Mouse (Mus musculus): ENCODE data around the gene Astn1. TPM values are rescaled to one million over a fixed set of nuclear protein-coding genes. Genes with fewer than 3 reads are reported as not detected.

The Astn1 gene
- polyA plus RNA-seq, 1 experiment from 2014 or later = 1.0 TPM

DNA sequence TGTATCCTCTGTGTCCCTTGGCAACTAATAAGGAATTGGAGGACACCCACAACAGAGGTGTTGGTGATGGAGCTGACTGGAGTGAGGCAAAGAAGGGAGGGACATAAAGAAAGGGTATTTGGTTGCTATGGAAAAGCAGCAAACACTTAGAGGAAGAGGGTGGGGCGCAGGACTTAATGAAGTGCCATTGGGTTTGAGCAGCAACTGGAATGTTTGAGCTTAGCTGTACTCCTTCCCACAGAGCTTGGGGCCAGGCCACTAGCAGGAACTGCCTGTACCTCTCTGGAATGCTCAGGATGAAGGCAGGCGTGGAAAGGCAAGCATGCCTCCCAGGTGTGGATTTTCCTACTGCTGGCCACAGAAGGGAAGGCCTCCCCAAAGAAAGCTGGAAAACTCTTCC is 337.2 kb downstream of the Astn1 start:
- Histone ChIP-seq H3K9ac (ENCODE audit: low read length) (no peak overlapping the region), H3K9me3 (ENCODE audit: control insufficient read depth, low read length) (no peaks in the 10 kb centered on the region), H3K27ac (replicated peaks in 1 of 2; ENCODE audit: control insufficient read depth in 1 of 2, insufficient read depth in 1 of 2, low read depth in 2 of 2, low read length in 2 of 2) (no peak overlapping the region), H3K4me2 (ENCODE audit: low read length) (no peak overlapping the region), H3K36me3 (ENCODE audit: control insufficient read depth, insufficient read depth, low read length) (no peaks in the 10 kb centered on the region), H3K4me3 (ENCODE audit: control insufficient read depth in 1 of 2, insufficient read depth in 1 of 2, low read depth in 1 of 2, low read length in 2 of 2) (no peak overlapping the region), H3K27me3 (ENCODE audit: control insufficient read depth, insufficient read depth, low read length) (no peaks in the 10 kb centered on the region), H3K4me1 (ENCODE audit: control insufficient read depth in 2 of 2, insufficient read depth in 2 of 2, low read length in 2 of 2) (no peaks in the 10 kb centered on the region)
- 71% methylated on average over 2 of the region's 2 CpGs for WGBS
- ATAC-seq (ENCODE audit: insufficient number of reproducible peaks, insufficient read depth, low FRiP score, low read depth) = no peak

DNA sequence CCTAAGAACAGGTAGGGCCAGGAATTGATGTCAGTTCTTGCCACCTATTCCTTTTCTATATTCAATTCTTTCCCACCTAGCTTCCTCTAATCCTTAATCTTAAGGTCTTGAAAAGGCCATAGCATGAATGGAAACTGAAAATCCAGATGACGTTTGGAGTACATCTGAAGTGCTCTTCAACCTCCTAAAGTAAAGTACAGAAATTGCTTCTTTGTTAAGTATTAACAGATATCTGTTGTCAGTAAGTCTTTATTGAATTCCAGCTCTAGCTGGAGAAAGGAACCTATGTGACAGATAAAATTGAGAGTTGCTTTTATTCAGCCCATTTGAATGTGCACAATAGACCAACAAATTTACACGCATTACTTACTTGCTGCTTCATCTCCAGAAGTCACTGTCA is 338.1 kb downstream of the Astn1 start:
- Histone ChIP-seq H3K36me3 (ENCODE audit: control insufficient read depth, insufficient read depth, low read length) (no peaks in the 10 kb centered on the region), H3K4me2 (ENCODE audit: low read length) (no peak overlapping the region), H3K27ac (replicated peaks in 1 of 2; ENCODE audit: control insufficient read depth in 1 of 2, insufficient read depth in 1 of 2, low read depth in 2 of 2, low read length in 2 of 2) (no peak overlapping the region), H3K4me3 (ENCODE audit: control insufficient read depth in 1 of 2, insufficient read depth in 1 of 2, low read depth in 1 of 2, low read length in 2 of 2) (no peak overlapping the region), H3K9ac (ENCODE audit: low read length) (no peak overlapping the region), H3K27me3 (ENCODE audit: control insufficient read depth, insufficient read depth, low read length) (no peaks in the 10 kb centered on the region), H3K4me1 (ENCODE audit: control insufficient read depth in 2 of 2, insufficient read depth in 2 of 2, low read length in 2 of 2) (no peaks in the 10 kb centered on the region), H3K9me3 (ENCODE audit: control insufficient read depth, low read length) (no peaks in the 10 kb centered on the region)
- 67% methylated on average over 2 of the region's 2 CpGs for WGBS
- no peak for ATAC-seq (ENCODE audit: insufficient number of reproducible peaks, insufficient read depth, low FRiP score, low read depth)

DNA sequence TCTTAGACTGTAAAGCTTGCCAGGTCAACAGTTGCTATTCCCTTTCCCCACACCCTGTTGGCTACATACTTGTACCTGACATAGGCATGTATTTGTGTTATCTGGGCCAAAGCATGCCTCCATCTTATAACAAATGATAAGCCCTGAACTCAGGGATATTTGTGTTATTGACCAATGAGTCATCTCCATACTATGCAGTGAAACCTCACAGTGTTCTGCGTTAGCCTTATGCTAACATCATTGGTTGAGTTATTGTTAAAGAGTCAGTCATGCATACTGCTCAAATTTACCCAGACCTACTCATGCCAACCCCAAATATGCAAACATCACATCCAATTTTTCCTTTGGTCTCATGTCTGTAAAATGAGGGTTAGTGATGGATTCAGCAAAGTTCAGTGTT is 339.3 kb downstream of the Astn1 start:
- ATAC-seq (ENCODE audit: insufficient number of reproducible peaks, insufficient read depth, low FRiP score, low read depth) = no peak
- no peak overlapping the region for H3K4me2 ChIP-seq (ENCODE audit: low read length)
- H3K36me3 ChIP-seq (ENCODE audit: control insufficient read depth, insufficient read depth, low read length) = no peaks in the 10 kb centered on the region
- H3K4me3 ChIP-seq (ENCODE audit: control insufficient read depth in 1 of 2, insufficient read depth in 1 of 2, low read depth in 1 of 2, low read length in 2 of 2) = no peak overlapping the region
- no peaks in the 10 kb centered on the region for H3K4me1 ChIP-seq (ENCODE audit: control insufficient read depth in 2 of 2, insufficient read depth in 2 of 2, low read length in 2 of 2)
- 74% methylated on average over 1 of the region's 1 CpGs for WGBS
- H3K9me3 ChIP-seq (ENCODE audit: control insufficient read depth, low read length) = no peaks in the 10 kb centered on the region
- no peaks in the 10 kb centered on the region for H3K27me3 ChIP-seq (ENCODE audit: control insufficient read depth, insufficient read depth, low read length)
- no peak overlapping the region for H3K9ac ChIP-seq (ENCODE audit: low read length)
- H3K27ac ChIP-seq (replicated peaks in 1 of 2; ENCODE audit: control insufficient read depth in 1 of 2, insufficient read depth in 1 of 2, low read depth in 2 of 2, low read length in 2 of 2) = no peak overlapping the region

DNA sequence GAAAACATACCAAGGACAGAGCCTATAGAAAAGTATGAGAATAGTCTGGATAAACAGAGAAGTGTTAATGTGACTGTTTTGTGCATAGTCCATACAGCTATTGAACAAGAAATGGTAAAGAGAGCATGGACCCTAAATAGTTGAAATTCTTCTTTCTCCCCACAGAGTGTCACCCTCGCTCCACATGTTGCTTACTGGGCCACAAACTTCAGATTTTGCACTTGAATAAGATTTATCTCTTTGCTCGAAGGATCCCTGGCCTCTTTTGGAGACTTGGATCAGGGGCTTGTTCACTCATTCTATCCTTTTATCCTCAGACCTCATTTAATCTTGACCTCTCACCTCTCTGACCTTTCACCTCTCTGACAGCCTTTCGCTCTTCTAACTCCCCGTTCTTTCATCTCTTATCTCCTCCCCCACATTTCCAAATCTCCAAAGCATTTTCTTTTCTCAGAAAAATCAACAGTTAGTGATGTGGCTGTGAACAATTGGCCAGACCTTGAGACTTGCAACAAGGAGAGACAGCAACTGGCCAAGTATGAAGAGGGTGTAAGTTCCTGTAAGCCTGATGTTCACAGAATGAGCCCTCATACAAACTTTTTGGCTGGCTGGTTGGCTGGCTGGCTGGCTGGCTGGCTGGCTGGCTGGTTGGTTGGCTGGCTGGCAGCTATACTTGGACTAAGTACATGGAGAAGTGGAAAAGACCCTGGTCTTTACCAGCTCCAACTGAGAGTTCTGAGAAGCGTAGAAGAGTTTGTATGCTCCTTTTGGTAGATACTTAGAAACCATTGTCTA is 351.4 kb downstream of the Astn1 start:
- ATAC-seq (ENCODE audit: insufficient number of reproducible peaks, insufficient read depth, low FRiP score, low read depth) = no peak

DNA sequence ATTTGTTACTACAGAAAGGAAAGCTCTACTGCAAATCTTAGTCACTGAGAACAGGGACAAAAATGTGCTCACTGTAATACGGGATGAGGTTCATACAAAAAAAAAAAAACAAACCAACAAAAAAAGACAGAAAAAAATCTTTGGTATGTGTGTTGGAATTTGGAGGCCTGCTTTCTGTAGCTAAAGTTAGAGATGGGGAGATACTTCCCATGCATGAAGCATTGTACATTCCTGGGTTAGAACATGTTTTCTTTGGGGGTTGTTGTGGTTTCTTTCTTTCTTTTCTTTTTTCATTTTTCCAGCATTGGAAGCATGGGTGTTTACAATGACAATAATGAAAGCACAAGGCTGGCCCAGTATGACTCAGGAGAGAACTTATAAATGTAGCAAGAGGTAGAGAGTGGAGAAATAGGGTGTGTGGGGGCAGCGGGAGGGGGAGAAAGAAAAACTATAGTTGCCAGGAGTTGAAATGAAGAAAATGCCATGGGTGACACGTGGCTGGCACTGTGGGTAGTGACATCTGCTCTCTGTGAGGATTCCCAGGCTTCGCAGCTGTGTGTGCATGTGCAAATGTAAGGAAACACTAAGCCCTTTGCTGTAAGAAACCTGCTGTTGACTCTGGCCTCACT is 370.9 kb downstream of the Astn1 start:
- Histone ChIP-seq H3K27ac (replicated peaks in 1 of 2; ENCODE audit: control insufficient read depth in 1 of 2, insufficient read depth in 1 of 2, low read depth in 2 of 2, low read length in 2 of 2) (no peak overlapping the region), H3K4me3 (ENCODE audit: control insufficient read depth in 1 of 2, insufficient read depth in 1 of 2, low read depth in 1 of 2, low read length in 2 of 2) (no peak overlapping the region), H3K36me3 (ENCODE audit: control insufficient read depth, insufficient read depth, low read length) (no peaks in the 10 kb centered on the region), H3K9ac (ENCODE audit: low read length) (no peak overlapping the region), H3K4me2 (ENCODE audit: low read length) (no peak overlapping the region), H3K9me3 (ENCODE audit: control insufficient read depth, low read length) (no peaks in the 10 kb centered on the region), H3K4me1 (ENCODE audit: control insufficient read depth in 2 of 2, insufficient read depth in 2 of 2, low read length in 2 of 2) (peaks cover 2 to 4% of the 10 kb centered on the region in 2 experiments; a peak in 2 of 4 replicates), H3K27me3 (ENCODE audit: control insufficient read depth, insufficient read depth, low read length) (no peaks in the 10 kb centered on the region)
- 38% methylated on average over 4 of the region's 4 CpGs for WGBS
- no peak for ATAC-seq (ENCODE audit: insufficient number of reproducible peaks, insufficient read depth, low FRiP score, low read depth)

More for the DNA sequence above, 351.4 kb downstream of the Astn1 start:
- H3K27ac ChIP-seq (replicated peaks in 1 of 2; ENCODE audit: control insufficient read depth in 1 of 2, insufficient read depth in 1 of 2, low read depth in 2 of 2, low read length in 2 of 2) = no peak overlapping the region
- H3K27me3 ChIP-seq (ENCODE audit: control insufficient read depth, insufficient read depth, low read length) = no peaks in the 10 kb centered on the region
- no peak overlapping the region for H3K4me2 ChIP-seq (ENCODE audit: low read length)
- no peaks in the 10 kb centered on the region for H3K4me1 ChIP-seq (ENCODE audit: control insufficient read depth in 2 of 2, insufficient read depth in 2 of 2, low read length in 2 of 2)
- H3K4me3 ChIP-seq (ENCODE audit: control insufficient read depth in 1 of 2, insufficient read depth in 1 of 2, low read depth in 1 of 2, low read length in 2 of 2) = no peak overlapping the region
- H3K36me3 ChIP-seq (ENCODE audit: control insufficient read depth, insufficient read depth, low read length) = no peaks in the 10 kb centered on the region
- no peaks in the 10 kb centered on the region for H3K9me3 ChIP-seq (ENCODE audit: control insufficient read depth, low read length)
- no peak overlapping the region for H3K9ac ChIP-seq (ENCODE audit: low read length)
- 39% methylated on average over 5 of the region's 5 CpGs for WGBS

DNA sequence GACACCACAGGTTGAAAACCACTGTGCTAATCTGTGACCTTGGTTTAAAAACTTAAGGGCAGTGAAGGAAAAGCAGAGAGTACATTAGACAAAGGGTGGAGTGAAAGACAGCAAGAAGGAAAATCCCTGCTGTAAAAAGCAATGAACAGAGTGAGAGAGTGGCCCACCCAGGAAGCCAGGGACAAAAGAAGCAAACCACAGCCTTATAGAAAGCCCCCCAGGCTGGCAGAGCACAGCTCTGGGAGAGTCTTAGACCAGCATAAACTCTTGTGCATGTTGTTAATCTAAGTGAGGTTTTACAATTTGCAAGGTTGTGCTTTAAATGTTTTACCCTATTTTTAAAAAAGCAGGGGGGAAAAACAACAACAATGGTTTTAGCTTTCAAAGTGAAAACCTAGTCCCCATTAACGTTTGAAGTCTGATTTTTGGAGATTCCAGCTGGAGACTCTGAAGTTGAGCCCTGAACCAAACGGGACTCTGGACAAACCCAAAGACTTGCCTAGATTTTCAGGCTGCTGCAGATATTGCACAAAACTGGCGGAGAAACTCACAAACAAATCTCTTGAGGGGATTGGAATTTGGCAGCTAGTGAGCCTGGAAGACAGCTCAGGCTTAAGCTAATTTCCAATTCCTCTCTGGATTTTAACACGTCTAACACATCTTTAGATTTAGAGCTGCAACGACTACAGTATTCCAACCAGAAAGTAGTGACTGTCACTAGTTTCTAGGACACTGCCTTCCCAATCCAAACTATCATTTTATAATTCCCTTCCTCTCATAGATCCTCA is 377.3 kb downstream of the Astn1 start:
- Histone ChIP-seq H3K9me3 (ENCODE audit: control insufficient read depth, low read length) (no peaks in the 10 kb centered on the region), H3K36me3 (ENCODE audit: control insufficient read depth, insufficient read depth, low read length) (no peaks in the 10 kb centered on the region), H3K27me3 (ENCODE audit: control insufficient read depth, insufficient read depth, low read length) (no peaks in the 10 kb centered on the region), H3K4me3 (ENCODE audit: control insufficient read depth in 1 of 2, insufficient read depth in 1 of 2, low read depth in 1 of 2, low read length in 2 of 2) (no peak overlapping the region), H3K4me1 (ENCODE audit: control insufficient read depth in 2 of 2, insufficient read depth in 2 of 2, low read length in 2 of 2) (peaks cover 0 to 7% of the 10 kb centered on the region in 2 experiments; a peak in 2 of 4 replicates), H3K9ac (ENCODE audit: low read length) (no peak overlapping the region), H3K27ac (replicated peaks in 1 of 2; ENCODE audit: control insufficient read depth in 1 of 2, insufficient read depth in 1 of 2, low read depth in 2 of 2, low read length in 2 of 2) (no peak overlapping the region), H3K4me2 (ENCODE audit: low read length) (no peak overlapping the region)
- no peak for ATAC-seq (ENCODE audit: insufficient number of reproducible peaks, insufficient read depth, low FRiP score, low read depth)
- WGBS = 37% methylated on average over 5 of the region's 5 CpGs

DNA sequence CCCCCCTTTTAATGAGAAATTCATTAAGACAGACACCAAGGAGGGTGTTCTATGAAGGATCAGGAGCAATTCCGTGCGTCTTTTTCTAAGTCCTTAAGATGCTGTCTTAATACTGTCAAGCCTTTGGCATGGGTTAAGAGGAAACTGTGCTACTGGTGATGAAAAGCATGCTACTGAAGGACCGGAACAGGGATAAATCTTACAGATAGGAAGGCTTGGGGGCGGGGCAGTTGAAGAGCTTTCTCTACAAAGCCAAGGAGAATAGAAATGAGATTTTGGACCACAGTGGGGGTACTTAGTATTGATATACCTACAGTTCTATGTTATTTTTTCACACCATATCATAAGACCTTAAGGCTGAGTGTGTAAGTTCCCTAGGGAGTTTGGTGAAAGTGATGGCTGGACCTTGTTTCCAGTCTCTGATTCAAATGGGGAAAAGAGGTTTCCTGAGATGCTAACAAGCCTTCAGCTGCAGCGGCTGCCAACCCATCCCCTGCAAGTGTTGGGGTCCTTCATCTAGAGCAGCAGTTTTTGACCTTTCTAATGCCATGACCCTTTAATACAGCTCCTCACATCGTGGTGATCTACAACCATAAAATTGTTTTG is 378.2 kb downstream of the Astn1 start:
- Histone ChIP-seq H3K9ac (ENCODE audit: low read length) (no peak overlapping the region), H3K9me3 (ENCODE audit: control insufficient read depth, low read length) (no peaks in the 10 kb centered on the region), H3K4me2 (ENCODE audit: low read length) (no peak overlapping the region), H3K36me3 (ENCODE audit: control insufficient read depth, insufficient read depth, low read length) (no peaks in the 10 kb centered on the region), H3K4me1 (ENCODE audit: control insufficient read depth in 2 of 2, insufficient read depth in 2 of 2, low read length in 2 of 2) (peaks cover 0 to 7% of the 10 kb centered on the region in 2 experiments; a peak in 2 of 4 replicates), H3K27ac (replicated peaks in 1 of 2; ENCODE audit: control insufficient read depth in 1 of 2, insufficient read depth in 1 of 2, low read depth in 2 of 2, low read length in 2 of 2) (no peak overlapping the region), H3K27me3 (ENCODE audit: control insufficient read depth, insufficient read depth, low read length) (no peaks in the 10 kb centered on the region), H3K4me3 (ENCODE audit: control insufficient read depth in 1 of 2, insufficient read depth in 1 of 2, low read depth in 1 of 2, low read length in 2 of 2) (no peak overlapping the region)
- ATAC-seq (ENCODE audit: insufficient number of reproducible peaks, insufficient read depth, low FRiP score, low read depth) = no peak
- 59% methylated on average over 6 of the region's 6 CpGs for WGBS

Data from heart, embryonic 14.5 days (tissue).